Mouse (Mus musculus): Measurements from ENCODE around the gene Gm8369.
"Not testable (repeated sequence)": the region's sequence is repeated elsewhere in the genome, so short reads cannot be mapped to it uniquely, and the experiment has no call there.

The Gm8369 gene

GRCm38 (mm10) chr19:11516246-11516645 is 30.5 kb downstream of the Gm8369 start, which contains the start of gene Ms4a6b:
Gene Ms4a6b, plus strand, starts transcription at chr19:11516512.
- DNase-seq (ENCODE audit: low spot score in 2 of 2): no peak

GRCm38 (mm10) chr19:11516845-11517244 is 31.1 kb downstream of the Gm8369 start:
- no peak for DNase-seq (ENCODE audit: low spot score in 2 of 2)

- not testable (repeated sequence) for DNase-seq (ENCODE audit: low spot score in 2 of 2)
Measured at GRCm38 (mm10) chr19:11517373-11517772, 31.6 kb downstream of the Gm8369 start.

- DNase-seq (ENCODE audit: low spot score in 2 of 2): not testable (repeated sequence)
Measured at GRCm38 (mm10) chr19:11518356-11518755, 32.6 kb downstream of the Gm8369 start.

- no peak for DNase-seq (ENCODE audit: low spot score in 2 of 2)
Measured at GRCm38 (mm10) chr19:11520146-11520545, 34.4 kb downstream of the Gm8369 start.

- DNase-seq (ENCODE audit: low spot score in 2 of 2): no peak
Measured at GRCm38 (mm10) chr19:11533421-11533820, 47.7 kb downstream of the Gm8369 start.

GRCm38 (mm10) chr19:11533888-11534445 is 48.2 kb downstream of the Gm8369 start:
- no peak for DNase-seq (ENCODE audit: low spot score in 2 of 2)

- no peak for DNase-seq (ENCODE audit: low spot score in 2 of 2)
Measured at GRCm38 (mm10) chr19:11536593-11536992, 50.9 kb downstream of the Gm8369 start, which contains the start of gene Ms4a4d. Gene Ms4a4d, plus strand, starts transcription at chr19:11536801.

- no peak for DNase-seq (ENCODE audit: low spot score in 2 of 2)
Measured at GRCm38 (mm10) chr19:11537336-11537735, 51.6 kb downstream of the Gm8369 start.

- DNase-seq (ENCODE audit: low spot score in 2 of 2): not testable (repeated sequence)
Measured at GRCm38 (mm10) chr19:11540166-11540821, 54.6 kb downstream of the Gm8369 start.

GRCm38 (mm10) chr19:11544383-11544782 is 58.6 kb downstream of the Gm8369 start:
- not testable (repeated sequence) for DNase-seq (ENCODE audit: low spot score in 2 of 2)

GRCm38 (mm10) chr19:11547911-11548310 is 62.2 kb downstream of the Gm8369 start:
- no peak for DNase-seq (ENCODE audit: low spot score in 2 of 2)

GRCm38 (mm10) chr19:11554726-11555125 is 69.0 kb downstream of the Gm8369 start:
- DNase-seq (ENCODE audit: low spot score in 2 of 2): no peak

- not testable (repeated sequence) for DNase-seq (ENCODE audit: low spot score in 2 of 2)
Measured at GRCm38 (mm10) chr19:11559560-11559959, 73.8 kb downstream of the Gm8369 start.

All from frontal cortex, postnatal 25 days (tissue).